Mouse (Mus musculus) midbrain, postnatal 0 days (tissue): ENCODE data around the gene Cypt15. TPM values are rescaled to one million over a fixed set of nuclear protein-coding genes. Genes with fewer than 3 reads are reported as not detected.
"Not testable (repeated sequence)": the region's sequence is repeated elsewhere in the genome, so short reads cannot be mapped to it uniquely, and the experiment has no call there.

ENCODE experiments used
- ATAC-seq: fragments of 200-750 bp; cut with Nextera tagmentation; 2 replicates; pipeline ENCODE4 v1.8.0; 2017; ENCODE audit warnings: moderate number of reproducible peaks, mild to moderate bottlenecking, moderate TSS enrichment, moderate library complexity; ENCODE audit not compliant: low FRiP score
- DNase-seq: peaks from one replicate; pipeline ENCODE4 v3.0.0-alpha.2; 2015; ENCODE audit warnings: low spot score
- H3K27ac ChIP-seq: fragments of 300-500 bp; sonication (generic); 2 replicates; pipeline ENCODE4 v1.5.1; 2014; ENCODE audit warnings: low read depth, mild to moderate bottlenecking, low read length, mixed read lengths
- H3K27me3 ChIP-seq: fragments of 300-500 bp; sonication (generic); 2 replicates; pipeline ENCODE4 v1.6.1; 2014; ENCODE audit warnings: low read length, control low read depth, mixed read lengths; ENCODE audit not compliant: insufficient read depth
- H3K36me3 ChIP-seq: fragments of 300-500 bp; sonication (generic); 2 replicates; pipeline ENCODE4 v1.6.1; 2014; ENCODE audit warnings: low read length, control low read depth, mixed read lengths; ENCODE audit not compliant: insufficient read depth
- H3K4me1 ChIP-seq: fragments of 300-500 bp; sonication (generic); 2 replicates; pipeline ENCODE4 v1.6.1; 2014; ENCODE audit warnings: mild to moderate bottlenecking, control low read depth, antibody characterized with exemption, low read length, mixed read lengths; ENCODE audit not compliant: insufficient read depth
- H3K4me2 ChIP-seq: fragments of 300-500 bp; sonication (generic); 2 replicates; pipeline ENCODE4 v1.6.1; 2014; ENCODE audit warnings: low read depth, mild to moderate bottlenecking, low read length, mixed read lengths; ENCODE audit not compliant: poor library complexity, severe bottlenecking
- H3K4me3 ChIP-seq: fragments of 300-500 bp; sonication (generic); 2 replicates; pipeline ENCODE4 v1.5.1; 2014; ENCODE audit warnings: low read depth, mild to moderate bottlenecking, low read length, moderate library complexity
- H3K9ac ChIP-seq: fragments of 300-500 bp; sonication (generic); replicated peaks from 2 replicates; pipeline ENCODE4 v1.6.1; 2014; ENCODE audit warnings: mild to moderate bottlenecking, low read length, moderate library complexity, mixed read lengths; ENCODE audit not compliant: poor library complexity, severe bottlenecking
- H3K9me3 ChIP-seq: fragments of 300-500 bp; sonication (generic); 2 replicates; pipeline ENCODE4 v1.6.1; 2016; ENCODE audit warnings: low read length, control low read depth
- CTCF ChIP-seq: IDR thresholded peaks from 2 replicates; pipeline ENCODE4 v1.5.1; 2016; ENCODE audit warnings: antibody characterized with exemption, mild to moderate bottlenecking
- WGBS: fragments of 180-500 bp; shearing (Covaris S2); extraction: QIAGEN DNeasy Blood & Tissue Kit; methylation state at CpG from one replicate; pipeline ENCODE4 v1.1.7; 2014; 5-methylcytosine and 5-hydroxymethylcytosine counted together
- polyA plus RNA-seq: library from polyadenylated mRNA; unstranded; fragments of >200 nt; fragmentation: Nextera tagmentation; extraction: Ambion mirVana; gene quantifications from 2 replicates; pipeline ENCODE4 v1.2.1, GENCODE M21; 2015
- total RNA-seq: library from RNA; depleted of rRNA; stranded (reverse); fragments of >200 nt; gene quantifications from 2 replicates; pipeline ENCODE4 v1.2.3, GENCODE M21; 2014; rRNA removed

Cypt15 gene
- not detected in 2 replicates for total RNA-seq
- polyA plus RNA-seq = not detected in 2 replicates

DNA sequence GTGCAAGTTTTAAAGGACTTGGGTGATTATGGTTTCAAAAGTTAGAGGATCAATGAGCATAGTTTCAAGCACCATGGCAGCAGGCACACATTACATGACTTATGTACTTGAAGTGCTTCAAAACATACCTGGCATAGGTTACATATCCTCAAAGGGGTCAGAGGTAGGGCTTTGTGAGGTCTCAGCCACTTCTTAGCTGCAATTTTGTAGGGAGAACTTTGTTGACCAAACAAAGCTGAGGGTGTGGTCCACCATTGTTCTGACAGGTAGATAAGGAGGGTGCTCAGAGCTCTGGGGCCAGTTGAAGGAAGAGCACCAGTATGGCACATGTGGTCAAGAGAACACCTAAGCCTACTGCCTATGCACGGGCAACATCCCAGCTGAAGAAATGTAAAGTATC, at the start of gene Cypt15:
Cypt15 (plus strand) TSS at position 301 of the 400 bp plus-strand sequence.
- H3K4me3 ChIP-seq, H3K4me2 ChIP-seq, H3K27me3 ChIP-seq, DNase-seq, H3K27ac ChIP-seq, H3K9ac ChIP-seq, H3K9me3 ChIP-seq, H3K4me1 ChIP-seq, H3K36me3 ChIP-seq, ATAC-seq: not testable (repeated sequence)
- WGBS = 88% methylated on average over 1 of the region's 1 CpGs

DNA sequence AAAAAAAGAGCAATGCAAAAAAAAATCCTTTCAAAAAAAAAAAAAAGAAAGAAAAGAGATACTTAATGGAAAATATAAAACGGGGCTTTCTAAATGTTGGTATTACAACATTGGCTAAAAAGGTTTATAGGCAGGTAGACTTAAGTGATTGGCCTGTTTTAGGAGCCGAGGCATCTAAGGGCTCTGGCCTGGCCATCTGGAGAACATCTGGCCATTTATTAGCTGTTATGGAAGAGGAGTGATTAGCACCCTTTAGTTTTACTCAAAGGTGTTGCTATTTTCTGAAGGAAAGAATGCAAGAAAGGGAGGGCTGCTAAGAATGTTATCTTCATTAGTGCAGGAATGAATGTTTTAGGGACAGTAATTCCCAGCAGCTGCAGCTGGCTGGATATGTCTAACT, 24.9 kb downstream of the Cypt15 start:
- Histone ChIP-seq H3K27me3 (no peaks in the 10 kb centered on the region), H3K4me2 (no peak overlapping the region), H3K9ac (no peak overlapping the region), H3K36me3 (no peaks in the 10 kb centered on the region), H3K9me3 (no peaks in the 10 kb centered on the region), H3K4me1 (no peaks in the 10 kb centered on the region), H3K27ac (no peak overlapping the region), H3K4me3 (no peak overlapping the region)
- ATAC-seq (no peak), DNase-seq (no peak)
- WGBS = 82% methylated on average over 2 of the region's 2 CpGs
- no peak for TF ChIP-seq CTCF

- Histone ChIP-seq H3K4me2 (no peak overlapping the region), H3K27ac (no peak overlapping the region), H3K9me3 (no peaks in the 10 kb centered on the region), H3K9ac (no peak overlapping the region), H3K36me3 (no peaks in the 10 kb centered on the region), H3K27me3 (no peaks in the 10 kb centered on the region), H3K4me3 (no peak overlapping the region), H3K4me1 (no peaks in the 10 kb centered on the region)
- ATAC-seq (no peak), DNase-seq (no peak)
- WGBS = 75% methylated on average over 2 of the region's 2 CpGs
- TF ChIP-seq CTCF = no peak
Measured at GRCm38 (mm10) chrX:39378830-39379229, 32.8 kb downstream of the Cypt15 start.

GRCm38 (mm10) chrX:39383806-39384205, 37.7 kb downstream of the Cypt15 start:
- Histone ChIP-seq H3K27ac (no peak overlapping the region), H3K9me3 (no peaks in the 10 kb centered on the region), H3K4me3 (no peak overlapping the region), H3K27me3 (no peaks in the 10 kb centered on the region), H3K9ac (no peak overlapping the region), H3K36me3 (no peaks in the 10 kb centered on the region), H3K4me1 (no peaks in the 10 kb centered on the region), H3K4me2 (no peak overlapping the region)
- DNase-seq (no peak), ATAC-seq (no peak)
- 52% methylated on average over 2 of the region's 2 CpGs for WGBS
- TF ChIP-seq CTCF = no peak
